Comparison of ENCODE assay signal across 13 mouse cellular contexts in genomic region chr11:70208778-70209388, GRCm38 (mm10). TPM values are rescaled to one million over a fixed set of nuclear protein-coding genes. Genes with fewer than 3 reads are reported as not detected.
"Had no signal": no experiment of that assay in that cellular context is flagged by ENCODE, and none has a peak within 500 bp of the region (broad histone marks: within the 10 kb centered on the region; RNA-seq: fewer than 3 reads in every experiment).

No protein-coding gene starts in this region.

- DNase-seq: kidney, adult 8-10 months; kidney, postnatal 14 days; lung, postnatal 10 days; right cerebral cortex, postnatal 4 days; spleen, adult 18-20 months; thymus, postnatal 36 days had no signal

- ATAC-seq: intestine, embryonic 16.5 days; liver, embryonic 12.5 days had no signal

- H3K27ac ChIP-seq: left cerebral cortex, adult 2 months; limb, embryonic 10.5 days; liver, embryonic 12.5 days; macrophage; midbrain, embryonic 12.5 days had no signal

- H3K9ac ChIP-seq: liver, embryonic 12.5 days; midbrain, embryonic 12.5 days had no signal

- H3K4me2 ChIP-seq: liver, embryonic 12.5 days; midbrain, embryonic 12.5 days had no signal

- H3K36me3 ChIP-seq: limb, embryonic 10.5 days; liver, embryonic 12.5 days; midbrain, embryonic 12.5 days had no signal

- H3K9me3 ChIP-seq: limb, embryonic 10.5 days; liver, embryonic 12.5 days; megakaryocyte, embryonic 14.5 days; midbrain, embryonic 12.5 days had no signal

- H3K4me3 ChIP-seq: left cerebral cortex, adult 2 months; limb, embryonic 10.5 days; liver, embryonic 12.5 days; megakaryocyte, embryonic 14.5 days; midbrain, embryonic 12.5 days had no signal

RNA-seq across cellular contexts. Expression of gene Slc16a11, which starts 3.7 kb away (rescaled TPM):
- polyA plus RNA-seq: macrophage had no signal

RNA-seq across cellular contexts. Expression of gene Bcl6b, which starts 20.7 kb away (rescaled TPM):
- polyA plus RNA-seq: macrophage had no signal
